Mouse (Mus musculus) thymus, adult 2 months (tissue): Measurements from ENCODE around the gene Fam83d.

Source experiments
- CTCF ChIP-seq: fragments of 200-500 bp; IDR thresholded peaks from 2 replicates; pipeline ENCODE4 v1.5.1; 2012; ENCODE audit warnings: mild to moderate bottlenecking, control low read depth, low read length, moderate library complexity, borderline replicate concordance; ENCODE audit not compliant: control insufficient read depth, poor library complexity, insufficient read depth; ENCODE audit errors: extremely low read depth
- POLR2A ChIP-seq: fragments of 200-500 bp; IDR thresholded peaks from 2 replicates; pipeline ENCODE4 v1.6.1; 2012; ENCODE audit warnings: mild to moderate bottlenecking, low read length, control low read depth, moderate library complexity; ENCODE audit not compliant: control insufficient read depth, poor library complexity, insufficient read depth; ENCODE audit errors: extremely low read depth

DNA sequence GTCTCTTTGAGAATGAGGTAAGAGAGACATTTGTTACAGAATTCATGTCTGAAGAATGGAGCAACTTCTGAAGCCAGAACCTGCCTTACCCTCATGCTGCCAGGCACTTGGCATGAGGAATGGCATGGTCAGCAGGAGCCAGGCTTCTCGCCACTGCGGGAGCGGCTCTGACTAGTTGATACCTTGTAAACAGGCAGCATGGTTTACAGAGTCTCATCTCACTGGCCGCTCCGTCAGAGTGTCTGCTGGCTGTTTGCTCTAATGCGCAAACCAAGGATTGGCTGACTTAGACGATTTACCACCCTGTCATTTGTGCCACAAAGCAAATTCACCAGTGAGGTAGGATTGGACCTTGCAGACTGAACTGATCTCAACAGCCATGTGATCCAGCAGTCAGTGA, 13.2 kb downstream of the Fam83d start:
- no peak for TF ChIP-seq CTCF
- TF ChIP-seq POLR2A, result no peak
